Mouse (Mus musculus) thymus, postnatal 36 days (tissue): ENCODE results near the gene Dus2.

Experiments used
- DNase-seq, 2 experiments: peaks; one replicate each; pipeline ENCODE4 v3.0.0; 2022; ENCODE audit warnings: mixed read lengths in 2 of 2

Gene Dus2

DNA sequence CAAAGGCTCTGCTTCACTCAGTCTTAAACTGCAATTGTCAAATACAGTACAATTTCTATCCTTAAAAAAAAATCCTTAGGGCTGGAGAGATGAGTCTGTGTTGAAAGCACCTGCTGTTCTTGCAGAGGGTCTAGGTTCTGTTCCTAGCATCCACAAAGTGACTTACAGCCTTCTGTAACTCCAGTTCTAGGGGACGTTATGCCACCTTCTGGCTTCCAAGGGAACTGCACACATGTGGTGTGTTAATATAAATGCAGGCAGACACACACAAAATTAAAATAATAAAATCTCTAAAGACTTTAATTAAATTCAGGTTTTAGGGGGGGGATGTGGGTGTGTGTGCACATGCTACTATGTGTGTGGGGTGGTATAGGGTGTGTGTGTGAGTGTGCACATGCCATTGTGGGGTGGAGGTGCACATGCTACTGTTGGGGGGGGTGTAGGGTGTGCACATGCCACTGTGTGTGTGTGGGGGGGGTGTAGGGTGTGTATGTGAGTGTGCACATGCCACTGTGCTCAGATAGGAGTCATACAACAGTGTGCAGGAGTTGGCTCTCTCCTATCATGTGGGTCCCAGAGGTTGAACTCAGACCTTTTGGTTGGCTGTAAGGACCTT lies 86.4 kb downstream of the Dus2 start:
- DNase-seq: no peak

DNA sequence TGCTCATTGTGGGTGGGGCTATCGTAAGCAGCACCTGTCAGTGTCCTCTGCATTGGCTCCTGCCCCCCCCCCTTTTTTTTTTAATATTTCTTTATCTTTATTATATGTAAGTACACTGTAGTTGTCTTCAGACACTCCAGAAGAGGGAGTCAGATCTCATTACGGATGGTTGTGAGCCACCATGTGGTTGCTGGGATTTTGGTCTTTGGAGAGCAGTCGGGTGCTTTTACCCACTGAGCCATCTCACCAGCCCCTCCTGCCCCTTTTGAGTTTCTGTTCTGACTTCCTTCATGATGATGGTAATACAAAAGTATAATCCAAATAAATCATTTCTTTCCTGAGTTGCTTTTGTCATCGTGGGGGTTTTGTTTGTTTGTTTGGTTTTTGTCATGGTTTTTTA lies 111.2 kb downstream of the Dus2 start:
- DNase-seq: peak; percentile 43 to 63
